Mouse (Mus musculus) right cerebral cortex, postnatal 4 days (tissue): Measurements from ENCODE around the gene Pde4d.

Experiments
- DNase-seq: peaks from one replicate; pipeline ENCODE4 v3.0.0-alpha.2; 2022

The Pde4d gene

DNA sequence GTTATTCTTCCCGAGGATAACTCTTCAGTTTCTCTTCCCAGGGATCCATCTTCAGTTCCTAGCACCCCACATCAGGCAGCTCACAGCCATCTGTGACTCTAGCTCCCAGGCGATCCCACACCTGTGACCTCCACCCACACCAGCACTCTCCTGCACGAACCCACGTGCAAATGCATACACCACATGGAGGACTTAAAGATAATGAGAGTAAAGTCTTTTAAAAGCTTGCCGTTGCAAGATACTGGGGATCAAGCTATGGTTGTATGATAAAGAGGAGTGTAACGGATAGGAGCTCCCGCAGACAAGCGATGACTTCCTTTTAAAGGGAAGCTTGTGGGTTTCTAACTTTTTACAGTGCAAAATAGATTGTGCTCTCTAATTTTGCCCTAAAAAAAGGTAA is 1230.5 kb downstream of the Pde4d start:
- no peak for DNase-seq

DNA sequence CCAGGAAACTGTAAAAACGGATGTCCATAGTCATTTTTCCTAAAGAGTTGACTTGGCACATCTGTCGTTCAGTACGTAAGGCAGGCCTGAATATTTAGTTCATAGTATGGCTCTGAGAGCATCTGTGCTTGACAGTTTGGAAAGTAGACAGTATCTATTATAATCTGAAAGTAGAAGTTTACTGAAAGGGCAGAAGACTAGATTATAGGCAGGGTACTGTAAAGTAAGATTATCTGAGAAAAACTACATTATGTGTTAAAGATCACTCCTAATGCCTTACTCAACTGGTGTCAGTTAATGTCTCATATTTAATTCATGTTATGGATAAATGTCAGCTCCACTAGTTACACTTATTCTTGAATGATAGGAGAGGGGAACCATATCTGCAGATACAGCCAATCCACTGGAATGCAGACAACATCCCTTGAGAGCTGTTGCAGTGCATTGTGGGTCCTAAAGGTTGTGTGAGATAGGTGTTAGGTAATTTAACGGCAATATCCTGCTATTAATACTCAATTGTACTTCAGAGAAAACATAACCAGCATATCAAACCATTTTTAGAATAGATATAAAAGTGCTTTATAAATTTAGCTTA is 1232.0 kb downstream of the Pde4d start:
- no peak for DNase-seq

- no peak for DNase-seq
These were observed 1233.3 kb downstream of the Pde4d start for GRCm38 (mm10) chr13:109683001-109683400.

DNA sequence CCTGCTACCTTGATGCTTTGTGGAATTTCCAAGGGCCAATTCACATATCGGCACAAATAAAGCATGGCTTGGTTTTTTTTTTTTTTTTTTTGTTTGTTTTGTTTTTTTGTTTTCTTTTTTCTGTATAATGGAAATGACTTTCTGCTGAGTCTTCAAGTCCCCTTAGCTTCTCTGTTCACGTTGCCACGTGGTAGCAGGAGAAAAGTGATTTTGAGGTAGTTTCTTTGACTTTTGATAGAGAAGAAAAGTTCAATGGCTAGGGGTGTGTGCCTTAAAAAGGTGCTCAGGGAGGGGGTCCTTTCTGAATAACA is 1235.2 kb downstream of the Pde4d start:
- DNase-seq, result no peak

DNA sequence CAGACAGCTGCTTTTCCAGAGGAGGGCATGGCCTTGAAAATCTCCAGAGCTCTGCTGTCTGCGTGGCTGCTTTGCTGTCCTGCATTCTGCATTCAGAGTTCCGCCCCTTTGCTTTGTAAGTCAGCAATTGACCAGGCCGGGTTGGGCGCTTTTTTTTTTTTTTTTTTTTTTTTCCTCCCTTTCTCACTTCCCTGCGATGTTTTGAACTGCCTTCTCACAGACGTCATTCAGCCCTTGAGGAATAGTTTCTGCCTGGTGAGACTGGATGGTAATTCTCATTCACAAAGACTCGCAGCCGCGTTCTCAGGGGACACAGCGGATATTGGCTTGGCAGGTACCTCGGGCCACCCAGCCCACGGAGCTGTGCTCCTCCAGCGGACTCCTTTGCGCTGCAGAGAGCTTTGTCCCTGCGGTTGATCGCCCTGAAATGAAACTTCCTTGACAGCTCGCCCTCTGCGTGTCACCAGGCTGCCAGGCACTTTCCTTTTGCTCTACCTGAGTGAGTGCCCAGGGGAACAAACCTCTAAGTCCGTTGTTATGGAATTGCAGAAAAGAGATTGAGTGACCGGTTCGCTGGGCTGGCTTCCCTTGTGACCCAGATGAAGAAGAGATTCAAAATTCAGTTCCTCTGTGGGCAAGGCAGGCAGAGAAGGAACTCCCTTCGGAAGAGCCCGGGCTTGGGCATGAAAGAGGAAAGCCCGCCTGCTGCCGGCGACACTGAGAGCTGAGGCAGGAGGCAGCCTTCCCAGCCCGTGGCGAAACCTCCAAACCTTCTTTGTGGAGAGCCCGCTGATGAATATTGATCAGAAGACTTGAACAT is 1235.8 kb downstream of the Pde4d start:
- peak; percentile 30 for DNase-seq

- no peak for DNase-seq
These were observed 1236.5 kb downstream of the Pde4d start for GRCm38 (mm10) chr13:109686116-109686876.

GRCm38 (mm10) chr13:109686906-109687305 is 1237.2 kb downstream of the Pde4d start:
- no peak for DNase-seq

GRCm38 (mm10) chr13:109688195-109688594 is 1238.4 kb downstream of the Pde4d start:
- no peak for DNase-seq

GRCm38 (mm10) chr13:109689176-109689575 is 1239.4 kb downstream of the Pde4d start:
- no peak for DNase-seq

- DNase-seq, result no peak
These were observed 1240.8 kb downstream of the Pde4d start for GRCm38 (mm10) chr13:109690558-109690957.

GRCm38 (mm10) chr13:109692851-109693250 is 1243.1 kb downstream of the Pde4d start:
- DNase-seq, result no peak

GRCm38 (mm10) chr13:109693769-109694168 is 1244.0 kb downstream of the Pde4d start:
- no peak for DNase-seq

DNA sequence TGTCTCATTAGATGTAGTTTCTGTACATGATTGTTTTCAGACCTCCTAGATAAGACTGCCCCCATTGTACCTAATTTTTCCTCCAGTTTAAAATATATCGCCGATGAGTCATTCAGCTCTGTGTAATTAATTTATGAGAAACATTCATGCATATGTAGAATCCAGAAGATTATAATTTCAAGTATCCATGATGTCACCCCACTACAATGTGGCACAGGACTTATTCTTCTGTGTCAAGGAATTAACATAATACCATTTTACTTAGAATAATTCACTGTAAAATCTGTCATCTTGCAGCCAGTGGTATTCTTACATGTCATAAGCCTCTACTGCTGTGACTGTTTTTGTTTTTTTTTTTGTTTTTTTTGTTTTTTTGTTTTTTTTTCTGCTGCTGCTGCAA is 1244.5 kb downstream of the Pde4d start:
- no peak for DNase-seq

DNA sequence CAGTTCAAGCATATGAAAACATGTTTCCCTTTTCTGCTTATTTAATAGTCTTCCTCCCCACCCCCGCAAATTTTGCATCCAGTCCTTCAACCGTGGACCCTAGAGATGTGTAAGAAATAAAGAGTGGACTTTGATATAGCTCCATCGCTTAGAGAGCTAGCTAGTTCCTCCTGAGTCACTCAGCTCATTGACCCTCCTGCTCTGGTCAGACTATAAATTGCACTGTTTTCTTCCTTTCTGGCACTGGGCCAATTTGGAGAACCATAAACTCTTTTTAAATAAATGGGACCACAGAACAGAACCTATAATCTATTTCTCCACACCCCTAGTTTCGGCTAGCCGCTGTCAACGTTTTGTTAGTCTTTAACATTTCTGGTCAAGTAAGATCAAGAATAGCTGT is 1245.3 kb downstream of the Pde4d start:
- no peak for DNase-seq

DNA sequence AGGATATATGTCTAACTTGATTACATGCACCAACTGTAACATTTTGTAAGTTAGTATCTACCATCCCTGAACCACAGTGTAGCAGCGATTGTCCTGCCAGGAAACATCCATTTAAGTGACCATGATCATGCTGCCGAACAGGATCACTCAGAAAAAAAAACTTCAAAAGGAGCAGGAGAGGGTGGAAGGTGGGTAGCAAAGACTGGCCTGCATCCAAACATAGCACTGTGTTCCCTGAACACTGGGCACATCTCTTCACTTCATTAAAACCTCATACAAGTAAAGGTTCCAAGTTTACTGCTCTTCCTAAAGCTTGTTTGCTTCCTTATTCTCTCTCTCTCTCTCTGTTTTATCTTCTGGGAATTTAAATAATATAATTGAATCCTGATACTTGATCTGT is 1256.4 kb downstream of the Pde4d start:
- DNase-seq, result no peak

DNA sequence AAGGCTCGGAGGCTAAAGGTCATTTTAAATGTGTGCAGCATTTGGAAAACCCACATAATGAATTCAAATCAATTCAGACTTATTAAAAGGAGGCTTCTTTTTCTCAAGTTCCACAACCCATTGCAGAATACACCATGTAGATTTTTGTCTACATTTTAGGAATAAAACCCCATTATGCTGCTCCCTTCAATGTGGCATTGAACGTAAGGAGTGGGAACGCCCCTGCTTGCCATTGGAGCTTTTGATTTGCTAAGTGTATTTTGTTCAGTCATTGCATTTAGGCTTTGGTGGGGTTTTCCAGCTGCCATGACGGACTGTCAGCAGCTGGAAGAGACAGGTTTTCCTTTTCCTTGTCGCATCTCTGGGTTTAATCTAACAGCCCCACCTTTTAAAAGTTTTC is 1256.8 kb downstream of the Pde4d start:
- no peak for DNase-seq

DNA sequence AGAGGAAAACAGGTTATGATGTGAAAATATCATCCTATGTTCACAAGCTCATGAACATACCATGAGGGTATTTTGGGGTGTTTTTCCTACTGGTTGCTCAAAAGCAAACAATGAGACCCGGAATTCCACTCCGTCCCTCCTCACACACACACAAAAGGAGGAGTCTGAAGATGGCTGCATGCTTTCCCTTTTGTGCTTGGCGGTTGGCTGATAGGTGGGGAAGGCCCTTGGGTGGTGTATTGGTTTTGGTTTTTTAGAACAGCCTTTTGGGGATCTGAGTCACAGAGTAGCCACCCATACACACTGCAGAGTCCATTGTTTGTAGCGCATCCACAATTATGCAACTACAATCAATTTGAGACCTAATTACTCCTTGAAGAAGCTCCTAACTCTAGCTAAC is 1257.4 kb downstream of the Pde4d start:
- DNase-seq, result no peak

GRCm38 (mm10) chr13:109708326-109708725 is 1258.6 kb downstream of the Pde4d start:
- no peak for DNase-seq

DNA sequence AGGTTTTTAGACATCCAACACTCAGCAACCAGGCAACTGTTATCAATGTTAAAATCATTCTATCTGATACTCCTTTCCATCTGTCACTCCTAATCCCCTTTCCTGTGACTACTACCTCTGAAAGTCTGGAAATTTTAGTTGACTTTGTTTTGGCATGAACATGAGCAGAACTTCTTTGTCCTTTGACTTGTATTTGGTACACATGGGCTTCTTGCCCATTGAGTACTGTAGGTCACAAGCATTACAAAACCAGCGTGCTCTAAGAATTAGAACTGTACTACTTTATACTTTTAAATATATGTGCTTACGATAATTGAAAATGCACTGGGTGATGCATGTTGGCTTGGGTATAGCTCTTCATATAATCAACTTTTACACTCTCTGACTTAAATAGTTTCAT is 1264.8 kb downstream of the Pde4d start:
- DNase-seq, result no peak

DNA sequence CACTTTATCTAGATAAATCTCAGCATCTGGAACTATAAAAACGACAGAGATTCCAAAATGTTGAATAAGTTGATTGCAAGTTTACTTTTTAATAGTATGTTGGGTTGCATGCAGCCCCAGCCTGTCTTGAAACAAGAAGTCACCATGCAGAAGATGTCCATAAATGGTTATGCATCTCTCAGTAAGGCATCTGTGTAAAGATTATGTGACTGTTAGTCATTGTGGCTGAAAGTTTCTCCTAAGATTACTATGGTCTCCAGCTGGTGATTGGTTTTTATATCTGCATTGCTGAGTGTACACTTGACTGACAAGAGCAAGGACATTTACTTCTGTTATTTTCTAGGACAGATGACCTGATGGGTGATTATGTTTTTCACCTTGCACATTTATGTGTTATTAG is 1265.6 kb downstream of the Pde4d start:
- no peak for DNase-seq

DNA sequence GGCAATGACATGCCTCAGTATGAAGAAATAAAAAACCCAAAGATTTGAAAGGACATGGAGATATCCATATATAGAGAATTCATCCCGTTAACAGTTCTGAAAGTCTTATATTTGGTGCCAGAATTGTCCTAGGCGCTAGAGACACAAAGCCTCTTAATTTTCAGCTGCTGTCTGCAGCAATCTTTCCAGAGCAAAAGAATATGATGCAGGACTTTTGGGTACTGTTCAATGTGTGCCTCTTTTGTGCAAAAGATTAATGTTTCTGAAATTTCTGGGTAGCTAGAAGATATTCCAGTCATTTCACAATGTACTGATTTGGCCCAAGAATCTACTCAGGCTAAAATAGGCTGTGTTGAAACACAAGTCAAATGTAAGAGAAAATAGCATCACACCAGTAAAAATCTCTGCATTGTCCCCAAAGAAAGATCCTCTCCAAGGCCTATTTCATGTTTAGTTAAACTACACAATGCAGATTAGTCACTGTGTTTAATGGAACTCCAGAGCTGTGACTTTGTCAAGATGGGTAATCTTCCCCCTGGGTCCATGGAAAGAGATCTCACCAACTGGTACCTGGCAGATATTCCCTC is 1270.5 kb downstream of the Pde4d start:
- no peak for DNase-seq

- DNase-seq, result no peak
These were observed 1272.7 kb downstream of the Pde4d start for GRCm38 (mm10) chr13:109722237-109723119.

DNA sequence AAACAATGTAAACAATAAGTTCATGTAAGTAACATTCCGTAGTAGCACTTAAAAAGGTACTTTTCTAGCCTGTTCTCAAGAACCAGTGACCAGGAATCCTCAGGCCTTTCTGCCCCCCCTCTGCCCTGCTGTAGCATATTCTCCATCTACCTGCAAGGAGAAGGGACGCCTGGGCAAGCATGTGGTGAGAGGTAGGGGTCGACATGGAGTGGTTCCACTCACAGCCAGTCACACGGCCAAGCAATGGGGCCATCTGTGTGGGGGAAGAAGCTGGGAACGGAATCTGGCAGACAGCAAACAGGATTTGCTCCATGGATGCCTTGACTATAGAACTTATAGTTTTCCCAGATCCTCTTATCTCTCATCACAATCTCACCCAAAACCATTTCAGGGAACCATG is 1277.6 kb downstream of the Pde4d start:
- no peak for DNase-seq
